Mouse (Mus musculus) E14TG2a.4 (cell line): ENCODE measurements around the gene Slc7a12.

Source experiments
- CTCF ChIP-seq: conservative IDR thresholded peaks from 2 replicates; pipeline ENCODE4 v1.5.1; 2014; ENCODE audit warnings: low read length
- NANOG ChIP-seq: IDR thresholded peaks from 2 replicates; pipeline ENCODE4 v1.6.1; 2014; ENCODE audit warnings: borderline replicate concordance, low read length, mixed read lengths
- POU5F1 ChIP-seq: IDR thresholded peaks from 2 replicates; pipeline ENCODE4 v1.6.1; 2014; ENCODE audit warnings: low read length, borderline replicate concordance

DNA sequence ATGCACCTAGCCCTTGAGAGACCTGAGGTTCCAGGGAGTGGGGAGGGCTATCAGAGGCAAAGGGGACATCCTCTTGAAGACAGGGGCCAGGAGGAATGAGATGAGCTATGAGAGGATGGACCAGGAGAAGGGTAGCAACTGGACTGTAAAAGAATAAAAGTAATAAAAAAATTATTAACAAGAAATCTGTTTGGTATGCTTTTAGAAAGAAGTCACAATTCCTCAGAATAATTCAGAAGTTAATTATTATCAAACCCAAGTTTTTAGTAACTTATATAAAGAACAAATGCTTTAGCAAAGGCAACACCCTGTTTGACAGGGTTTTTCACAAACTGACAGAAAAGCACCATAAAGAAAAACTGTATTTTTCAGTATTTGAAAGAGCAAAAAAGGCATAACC lies at the start of gene Slc7a12:
- TF ChIP-seq CTCF (no peak), POU5F1 (no peak), NANOG (no peak)
